Mouse (Mus musculus) midbrain, embryonic 16.5 days (tissue): ENCODE data around the gene Jmjd7. TPM values are rescaled to one million over a fixed set of nuclear protein-coding genes. Genes with fewer than 3 reads are reported as not detected.

Experiments
- microRNA-seq: library from miRNA; unstranded; fragments of <30 nt; microRNA quantifications from one replicate; pipeline ENCODE4, GENCODE M21; 2017
- polyA plus RNA-seq: library from polyadenylated mRNA; unstranded; fragments of >200 nt; fragmentation: Nextera tagmentation; extraction: Ambion mirVana; gene quantifications from 2 replicates; pipeline ENCODE4 v1.2.1, GENCODE M21; 2015

Gene Jmjd7
- polyA plus RNA-seq, 1 experiment from 2014 or later: 16.7 TPM

Small RNA genes within 50 kb of the gene (microRNA-seq; reads per million reads assigned to microRNA genes)
- not detected for gene Mir7665

Other genes with a start within 250 kb of the Jmjd7 start
- 16.9 and 17.5 TPM in 2 replicates for gene Rpap1, start 239.9 kb upstream of the Jmjd7 start, polyA plus RNA-seq
- 20.0 and 24.4 TPM in 2 replicates for gene Tyro3, start 229.8 kb upstream of the Jmjd7 start, polyA plus RNA-seq
- gene Mga, start 130.3 kb upstream of the Jmjd7 start, polyA plus RNA-seq: 24.0 and 26.6 TPM in 2 replicates
- gene Mapkbp1, start 54.8 kb upstream of the Jmjd7 start, polyA plus RNA-seq: 8.3 and 9.3 TPM in 2 replicates
- gene Gm28042, start within 50 bp of the Jmjd7 start, polyA plus RNA-seq: 4.6 and 6.3 TPM in 2 replicates
- 3.9 and 5.0 TPM in 2 replicates for gene Pla2g4b, start 5.9 kb downstream of the Jmjd7 start, polyA plus RNA-seq
- 11.5 and 12.0 TPM in 2 replicates for gene Ehd4, start 127.1 kb downstream of the Jmjd7 start, polyA plus RNA-seq
- 5.7 and 6.7 TPM in 2 replicates for gene Pla2g4e, start 217.9 kb downstream of the Jmjd7 start, polyA plus RNA-seq